Mouse (Mus musculus): Measurements from ENCODE around the gene Grtp1. TPM values are rescaled to one million over a fixed set of nuclear protein-coding genes. Genes with fewer than 3 reads are reported as not detected.
A peak's percentile ranks its signal among the peaks of the same experiment; 100 is the strongest.

Grtp1 gene
- polyA plus RNA-seq, 1 experiment from 2014 or later: 13.6 TPM

- H3K4me1 ChIP-seq (ENCODE audit: control insufficient read depth, insufficient read depth, low read length): peaks cover 11% of the 10 kb centered on the region
- WGBS: 50% methylated on average over 1 of the region's 1 CpGs
- no peak for DNase-seq (ENCODE audit: low spot score)
- H3K9me3 ChIP-seq (ENCODE audit: control insufficient read depth, low read length): no peaks in the 10 kb centered on the region
- no peak overlapping the region for H3K4me3 ChIP-seq (ENCODE audit: low read depth, low read length)
- ATAC-seq (ENCODE audit: low read depth): 0 out of 2 replicates have a peak, but pooled peaks have one; percentile 34
- no peaks in the 10 kb centered on the region for H3K36me3 ChIP-seq (ENCODE audit: control insufficient read depth, insufficient read depth, low read length)
- no peak overlapping the region for H3K9ac ChIP-seq (ENCODE audit: low read depth, low read length)
- no peak overlapping the region for H3K27ac ChIP-seq (replicated peaks; ENCODE audit: low read depth, low read length)
- no peaks in the 10 kb centered on the region for H3K27me3 ChIP-seq (replicated peaks; ENCODE audit: control insufficient read depth, insufficient read depth, low read length)
- H3K4me2 ChIP-seq (ENCODE audit: low read depth, low read length): no peak overlapping the region
These were observed 9.3 kb upstream of the Grtp1 start for GRCm38 (mm10) chr8:13209770-13210169.

DNA sequence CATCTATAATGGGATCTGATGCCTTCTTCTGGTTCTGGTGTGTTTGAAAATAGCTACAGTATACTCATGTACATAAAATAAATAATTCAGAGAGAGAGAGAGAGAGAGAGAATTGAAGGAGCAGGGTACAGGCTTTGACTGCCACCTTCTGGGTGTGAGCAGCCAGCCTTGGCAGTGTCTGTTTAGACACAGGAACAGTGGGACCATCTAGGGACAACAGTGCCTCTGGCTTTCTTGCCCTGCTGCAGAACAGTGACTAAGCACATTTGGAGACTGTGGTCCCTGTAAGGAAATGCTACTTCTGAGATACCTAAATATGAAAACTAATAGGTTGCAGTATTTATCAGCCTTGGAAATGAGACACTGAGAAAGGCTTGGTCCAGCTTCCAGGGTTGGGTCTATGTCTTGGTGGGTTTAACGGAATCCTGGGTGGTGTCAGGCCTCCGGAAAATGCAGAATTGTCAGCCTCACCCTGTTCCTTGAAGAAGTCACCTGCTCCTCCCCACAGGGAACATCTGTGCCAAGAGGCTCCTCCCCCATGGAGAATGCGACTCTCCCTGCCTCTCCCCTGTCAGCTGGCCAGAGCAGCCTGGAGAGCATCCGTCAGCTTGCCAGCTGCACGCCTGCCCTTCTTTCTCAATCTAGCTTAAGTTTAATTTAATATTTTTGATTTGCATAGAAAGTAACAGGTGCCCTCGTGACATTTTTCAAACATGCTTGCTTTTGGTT lies 8.4 kb upstream of the Grtp1 start:
- H3K9me3 ChIP-seq (ENCODE audit: control insufficient read depth, low read length): no peaks in the 10 kb centered on the region
- no peak overlapping the region for H3K4me2 ChIP-seq (ENCODE audit: low read depth, low read length)
- no peaks in the 10 kb centered on the region for H3K36me3 ChIP-seq (ENCODE audit: control insufficient read depth, insufficient read depth, low read length)
- ATAC-seq (ENCODE audit: low read depth): no peak; the same call in 1 of the 2 replicates
- 35% methylated on average over 6 of the region's 6 CpGs for WGBS
- no peaks in the 10 kb centered on the region for H3K27me3 ChIP-seq (replicated peaks; ENCODE audit: control insufficient read depth, insufficient read depth, low read length)
- H3K4me1 ChIP-seq (ENCODE audit: control insufficient read depth, insufficient read depth, low read length): peaks cover 8% of the 10 kb centered on the region
- H3K4me3 ChIP-seq (ENCODE audit: low read depth, low read length): no peak overlapping the region
- H3K9ac ChIP-seq (ENCODE audit: low read depth, low read length): no peak overlapping the region
- DNase-seq (ENCODE audit: low spot score): no peak
- no peak overlapping the region for H3K27ac ChIP-seq (replicated peaks; ENCODE audit: low read depth, low read length)

- Histone ChIP-seq H3K9me3 (ENCODE audit: control insufficient read depth, low read length) (no peaks in the 10 kb centered on the region), H3K4me2 (ENCODE audit: low read depth, low read length) (no peak overlapping the region), H3K27me3 (replicated peaks; ENCODE audit: control insufficient read depth, insufficient read depth, low read length) (peaks cover 19% of the 10 kb centered on the region), H3K27ac (replicated peaks; ENCODE audit: low read depth, low read length) (no peak overlapping the region), H3K9ac (ENCODE audit: low read depth, low read length) (no peak overlapping the region), H3K4me3 (ENCODE audit: low read depth, low read length) (no peak overlapping the region), H3K36me3 (ENCODE audit: control insufficient read depth, insufficient read depth, low read length) (no peaks in the 10 kb centered on the region), H3K4me1 (ENCODE audit: control insufficient read depth, insufficient read depth, low read length) (no peaks in the 10 kb centered on the region)
- DNase-seq (ENCODE audit: low spot score) (no peak), ATAC-seq (ENCODE audit: low read depth) (no peak)
- WGBS: 29% methylated on average over 5 of the region's 5 CpGs
These were observed 5.9 kb upstream of the Grtp1 start for GRCm38 (mm10) chr8:13206290-13206689.

GRCm38 (mm10) chr8:13205311-13205710 lies 4.9 kb upstream of the Grtp1 start:
- DNase-seq (ENCODE audit: low spot score): no peak
- Histone ChIP-seq H3K4me3 (ENCODE audit: low read depth, low read length) (no peak overlapping the region), H3K4me2 (ENCODE audit: low read depth, low read length) (no peak overlapping the region), H3K4me1 (ENCODE audit: control insufficient read depth, insufficient read depth, low read length) (no peaks in the 10 kb centered on the region), H3K27ac (replicated peaks; ENCODE audit: low read depth, low read length) (no peak overlapping the region), H3K36me3 (ENCODE audit: control insufficient read depth, insufficient read depth, low read length) (no peaks in the 10 kb centered on the region), H3K9ac (ENCODE audit: low read depth, low read length) (no peak overlapping the region), H3K27me3 (replicated peaks; ENCODE audit: control insufficient read depth, insufficient read depth, low read length) (peaks cover 28% of the 10 kb centered on the region), H3K9me3 (ENCODE audit: control insufficient read depth, low read length) (no peaks in the 10 kb centered on the region)
- 74% methylated on average over 5 of the region's 5 CpGs for WGBS
- ATAC-seq (ENCODE audit: low read depth): no peak

DNA sequence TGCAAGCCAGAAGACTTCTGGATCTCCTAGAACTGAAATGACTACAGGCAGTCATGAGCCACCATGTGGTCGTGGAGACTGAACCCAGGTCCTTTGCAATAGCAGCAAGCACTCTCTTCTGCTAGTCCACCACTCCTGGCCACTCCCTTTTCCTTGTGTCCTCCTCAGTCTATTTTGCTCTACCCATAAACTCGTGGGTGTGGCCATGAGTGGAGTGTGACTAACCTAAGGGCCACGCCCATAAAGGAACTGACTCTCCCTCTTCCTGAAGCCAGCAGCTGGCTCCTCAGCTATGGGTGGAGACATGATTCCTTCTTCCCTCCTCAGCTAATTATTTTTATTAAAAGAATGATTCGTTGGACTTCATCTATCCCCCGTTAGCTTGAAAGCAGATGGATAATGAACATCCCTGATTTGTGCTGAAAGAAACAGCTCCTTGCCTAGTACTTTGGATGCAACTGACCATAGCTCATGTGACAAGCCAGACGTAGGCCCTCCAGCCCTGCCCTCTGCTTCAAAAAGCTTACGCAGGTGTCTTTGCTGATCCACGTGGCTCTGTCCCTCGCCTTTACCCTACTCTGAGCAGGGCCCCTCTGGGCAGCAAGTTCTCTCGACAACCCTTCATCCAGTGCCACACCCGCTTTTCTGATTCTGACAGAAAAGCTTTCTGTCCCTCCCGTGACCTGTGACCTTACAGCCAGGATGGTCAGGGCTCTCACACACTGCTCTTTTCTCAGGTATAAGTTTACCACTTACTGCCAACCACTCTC lies 4.1 kb upstream of the Grtp1 start:
- Histone ChIP-seq H3K36me3 (ENCODE audit: control insufficient read depth, insufficient read depth, low read length) (no peaks in the 10 kb centered on the region), H3K9ac (ENCODE audit: low read depth, low read length) (no peak overlapping the region), H3K4me1 (ENCODE audit: control insufficient read depth, insufficient read depth, low read length) (no peaks in the 10 kb centered on the region; the same call in 1 of the 2 replicates), H3K4me3 (ENCODE audit: low read depth, low read length) (no peak overlapping the region), H3K4me2 (ENCODE audit: low read depth, low read length) (no peak overlapping the region), H3K27ac (replicated peaks; ENCODE audit: low read depth, low read length) (no peak overlapping the region), H3K9me3 (ENCODE audit: control insufficient read depth, low read length) (no peaks in the 10 kb centered on the region), H3K27me3 (replicated peaks; ENCODE audit: control insufficient read depth, insufficient read depth, low read length) (peaks cover 36% of the 10 kb centered on the region)
- DNase-seq (ENCODE audit: low spot score): no peak
- 62% methylated on average over 12 of the region's 12 CpGs for WGBS
- no peak for ATAC-seq (ENCODE audit: low read depth)

- Histone ChIP-seq H3K4me3 (ENCODE audit: low read depth, low read length) (no peak overlapping the region), H3K4me2 (ENCODE audit: low read depth, low read length) (no peak overlapping the region), H3K4me1 (ENCODE audit: control insufficient read depth, insufficient read depth, low read length) (no peaks in the 10 kb centered on the region; the same call in 1 of the 2 replicates), H3K9ac (ENCODE audit: low read depth, low read length) (no peak overlapping the region), H3K36me3 (ENCODE audit: control insufficient read depth, insufficient read depth, low read length) (no peaks in the 10 kb centered on the region), H3K9me3 (ENCODE audit: control insufficient read depth, low read length) (no peaks in the 10 kb centered on the region), H3K27me3 (replicated peaks; ENCODE audit: control insufficient read depth, insufficient read depth, low read length) (peaks cover 40% of the 10 kb centered on the region), H3K27ac (replicated peaks; ENCODE audit: low read depth, low read length) (no peak overlapping the region)
- ATAC-seq (ENCODE audit: low read depth): no peak
- 63% methylated on average over 1 of the region's 1 CpGs for WGBS
- DNase-seq (ENCODE audit: low spot score): no peak
These were observed 3.1 kb upstream of the Grtp1 start for GRCm38 (mm10) chr8:13203472-13203871.

GRCm38 (mm10) chr8:13202806-13203205 lies 2.4 kb upstream of the Grtp1 start:
- Histone ChIP-seq H3K27ac (replicated peaks; ENCODE audit: low read depth, low read length) (no peak overlapping the region), H3K36me3 (ENCODE audit: control insufficient read depth, insufficient read depth, low read length) (no peaks in the 10 kb centered on the region), H3K9ac (ENCODE audit: low read depth, low read length) (no peak overlapping the region), H3K9me3 (ENCODE audit: control insufficient read depth, low read length) (no peaks in the 10 kb centered on the region), H3K27me3 (replicated peaks; ENCODE audit: control insufficient read depth, insufficient read depth, low read length) (peaks cover 40% of the 10 kb centered on the region), H3K4me1 (ENCODE audit: control insufficient read depth, insufficient read depth, low read length) (no peaks in the 10 kb centered on the region; the same call in 1 of the 2 replicates), H3K4me2 (ENCODE audit: low read depth, low read length) (no peak overlapping the region), H3K4me3 (ENCODE audit: low read depth, low read length) (no peak overlapping the region)
- 95% methylated on average over 3 of the region's 3 CpGs for WGBS
- DNase-seq (ENCODE audit: low spot score): no peak
- ATAC-seq (ENCODE audit: low read depth): no peak

GRCm38 (mm10) chr8:13202041-13202440 lies 1.6 kb upstream of the Grtp1 start:
- H3K27me3 ChIP-seq (replicated peaks; ENCODE audit: control insufficient read depth, insufficient read depth, low read length): peaks cover 40% of the 10 kb centered on the region
- H3K4me1 ChIP-seq (ENCODE audit: control insufficient read depth, insufficient read depth, low read length): no peaks in the 10 kb centered on the region; the same call in 1 of the 2 replicates
- 39% methylated on average over 3 of the region's 3 CpGs for WGBS
- no peak overlapping the region for H3K4me2 ChIP-seq (ENCODE audit: low read depth, low read length)
- no peak overlapping the region for H3K9ac ChIP-seq (ENCODE audit: low read depth, low read length)
- no peaks in the 10 kb centered on the region for H3K9me3 ChIP-seq (ENCODE audit: control insufficient read depth, low read length)
- DNase-seq (ENCODE audit: low spot score): no peak
- no peak overlapping the region for H3K4me3 ChIP-seq (ENCODE audit: low read depth, low read length)
- H3K36me3 ChIP-seq (ENCODE audit: control insufficient read depth, insufficient read depth, low read length): no peaks in the 10 kb centered on the region
- H3K27ac ChIP-seq (replicated peaks; ENCODE audit: low read depth, low read length): no peak overlapping the region
- no peak for ATAC-seq (ENCODE audit: low read depth)
